22 mouse cellular contexts compared by ENCODE assay signal in the genomic region with DNA sequence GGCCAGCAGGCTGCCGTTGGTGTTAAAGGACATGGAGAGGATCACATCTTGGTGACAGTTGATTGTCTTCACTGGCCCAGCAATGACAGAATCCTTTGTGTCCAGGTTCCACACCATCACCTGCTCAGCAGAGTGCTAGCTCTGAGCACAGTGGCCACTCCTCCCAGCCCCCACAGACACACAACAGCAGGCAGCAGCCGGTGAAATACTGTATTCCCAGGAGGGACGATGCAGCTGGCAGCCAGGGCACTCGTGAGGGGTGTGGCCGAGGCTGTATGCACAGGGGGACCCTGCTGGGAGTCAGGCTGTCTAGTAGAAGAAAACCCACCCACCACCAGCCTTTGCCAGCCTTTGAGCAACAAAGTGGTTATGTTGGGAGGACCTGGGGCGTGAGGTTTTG. TPM values are rescaled to one million over a fixed set of nuclear protein-coding genes. Genes with fewer than 3 reads are reported as not detected.
DNase-seq lines count a peak whose midpoint lies in the region; ATAC-seq lines count a peak whose summit lies in the region.
"Had no signal": no experiment of that assay in that cellular context is flagged by ENCODE, and none has a peak within 500 bp of the region (broad histone marks: within the 10 kb centered on the region; RNA-seq: fewer than 3 reads in every experiment).

No protein-coding gene starts in this region.

- H3K4me2 ChIP-seq in hindbrain, embryonic 11.5 days (replicated peaks; ENCODE audit: low read depth, low read length) = no peak overlapping the region
- H3K4me2 ChIP-seq in hindbrain, embryonic 16.5 days (ENCODE audit: low read length) = no peak overlapping the region
- H3K4me2 ChIP-seq in neural tube, embryonic 11.5 days (ENCODE audit: low read depth) = no peak overlapping the region
- H3K4me2 ChIP-seq in embryonic facial prominence, embryonic 11.5 days (ENCODE audit: low read depth, low read length) = no peak overlapping the region
- H3K4me2 ChIP-seq: heart, embryonic 15.5 days; lung, embryonic 15.5 days; midbrain, embryonic 13.5 days; neural tube, embryonic 12.5 days had no signal

- no peaks in the 10 kb centered on the region for H3K9me3 ChIP-seq in hindbrain, embryonic 11.5 days (ENCODE audit: control insufficient read depth, low read length)
- H3K9me3 ChIP-seq in hindbrain, embryonic 16.5 days (ENCODE audit: control insufficient read depth, low read length) = no peaks in the 10 kb centered on the region
- no peaks in the 10 kb centered on the region for H3K9me3 ChIP-seq in neural tube, embryonic 11.5 days (ENCODE audit: control insufficient read depth, low read length)
- H3K9me3 ChIP-seq in embryonic facial prominence, embryonic 11.5 days (replicated peaks; ENCODE audit: control insufficient read depth, low read length) = no peaks in the 10 kb centered on the region
- H3K9me3 ChIP-seq: heart, embryonic 15.5 days; lung, embryonic 15.5 days; midbrain, embryonic 13.5 days; neural tube, embryonic 12.5 days had no signal

- no peaks in the 10 kb centered on the region for H3K27me3 ChIP-seq in hindbrain, embryonic 11.5 days (ENCODE audit: control insufficient read depth, insufficient read depth, low read length)
- no peaks in the 10 kb centered on the region for H3K27me3 ChIP-seq in hindbrain, embryonic 16.5 days (replicated peaks; ENCODE audit: control insufficient read depth, insufficient read depth, low read length)
- H3K27me3 ChIP-seq in neural tube, embryonic 11.5 days (ENCODE audit: control insufficient read depth, insufficient read depth, low read length) = no peaks in the 10 kb centered on the region
- no peaks in the 10 kb centered on the region for H3K27me3 ChIP-seq in embryonic facial prominence, embryonic 11.5 days (ENCODE audit: control insufficient read depth, insufficient read depth, low read length)
- H3K27me3 ChIP-seq: lung, embryonic 15.5 days; midbrain, embryonic 13.5 days had no signal

- H3K4me3 ChIP-seq in hindbrain, embryonic 11.5 days (ENCODE audit: low read depth, low read length) = no peak overlapping the region
- H3K4me3 ChIP-seq in hindbrain, embryonic 16.5 days (ENCODE audit: low read length) = no peak overlapping the region
- H3K4me3 ChIP-seq in neural tube, embryonic 11.5 days (ENCODE audit: low read depth, low read length) = no peak overlapping the region
- no peak overlapping the region for H3K4me3 ChIP-seq in embryonic facial prominence, embryonic 11.5 days (ENCODE audit: low read depth, low read length)
- H3K4me3 ChIP-seq: heart, embryonic 15.5 days; lung, embryonic 15.5 days; midbrain, embryonic 13.5 days; neural tube, embryonic 12.5 days had no signal

- peak; percentile 32 for DNase-seq in hindbrain, embryonic 11.5 days (ENCODE audit: low spot score)
- peak; percentile 24 for DNase-seq in neural tube, embryonic 11.5 days (ENCODE audit: low spot score)
- DNase-seq in neural tube, embryonic 10.5 days (ENCODE audit: extremely low spot score, low spot score) = no peak
- DNase-seq in embryonic facial prominence, embryonic 11.5 days (ENCODE audit: low spot score) = no peak
- DNase-seq in embryo, embryonic 10 days (ENCODE audit: low spot score) = no peak
- DNase-seq: adrenal gland, postnatal 36 days; cerebellum, adult 8-10 months; embryo, embryonic 11 days; gastrocnemius, postnatal 10 days; heart, adult 18-20 months; kidney, postnatal 14 days; layer of hippocampus, adult 9-11 months; spleen, adult 18-20 months had no signal

- no peak overlapping the region for H3K27ac ChIP-seq in hindbrain, embryonic 11.5 days (ENCODE audit: low read depth, low read length)
- no peak overlapping the region for H3K27ac ChIP-seq in hindbrain, embryonic 16.5 days (ENCODE audit: low read depth, low read length)
- H3K27ac ChIP-seq in neural tube, embryonic 11.5 days (ENCODE audit: low read depth, low read length) = no peak overlapping the region
- no peak overlapping the region for H3K27ac ChIP-seq in embryonic facial prominence, embryonic 11.5 days (replicated peaks; ENCODE audit: low read depth, low read length)
- H3K27ac ChIP-seq: heart, embryonic 15.5 days; lung, embryonic 15.5 days; midbrain, embryonic 13.5 days; neural tube, embryonic 12.5 days had no signal

- ATAC-seq in hindbrain, embryonic 11.5 days (ENCODE audit: low FRiP score) = no peak
- no peak for ATAC-seq in hindbrain, embryonic 16.5 days
- ATAC-seq in neural tube, embryonic 11.5 days (ENCODE audit: insufficient read depth, low FRiP score, low TSS enrichment) = no peak
- ATAC-seq in embryonic facial prominence, embryonic 11.5 days (replicated peaks; ENCODE audit: insufficient number of reproducible peaks, low FRiP score, low TSS enrichment, low read depth) = peak; percentile 8; the same call in 1 of the 2 replicates
- peak; percentile 17; the same call in 1 of the 2 replicates for ATAC-seq in neutrophil, adult 5-6 weeks (ENCODE audit: extremely low read depth, insufficient number of reproducible peaks, low FRiP score, poor library complexity, severe bottlenecking)
- ATAC-seq in monocyte, adult 5-6 weeks (replicated peaks; ENCODE audit: insufficient number of reproducible peaks, low FRiP score, low TSS enrichment, poor library complexity, severe bottlenecking) = no peak
- ATAC-seq: forebrain, embryonic 16.5 days; intestine, postnatal 0 days; midbrain, embryonic 13.5 days had no signal

- no peaks in the 10 kb centered on the region for H3K4me1 ChIP-seq in hindbrain, embryonic 11.5 days (replicated peaks; ENCODE audit: control insufficient read depth, insufficient read depth, low read length)
- H3K4me1 ChIP-seq in hindbrain, embryonic 16.5 days (ENCODE audit: control insufficient read depth, insufficient read depth, low read depth, low read length) = no peaks in the 10 kb centered on the region
- H3K4me1 ChIP-seq in neural tube, embryonic 11.5 days (ENCODE audit: control insufficient read depth, insufficient read depth, low read length) = no peaks in the 10 kb centered on the region
- no peaks in the 10 kb centered on the region for H3K4me1 ChIP-seq in embryonic facial prominence, embryonic 11.5 days (ENCODE audit: control insufficient read depth, insufficient read depth, low read length)
- H3K4me1 ChIP-seq: heart, embryonic 15.5 days; lung, embryonic 15.5 days had no signal

- no peaks in the 10 kb centered on the region for H3K36me3 ChIP-seq in hindbrain, embryonic 11.5 days (ENCODE audit: control insufficient read depth, insufficient read depth, low read length)
- H3K36me3 ChIP-seq in hindbrain, embryonic 16.5 days (ENCODE audit: control insufficient read depth, insufficient read depth, low read length) = peaks cover 5% of the 10 kb centered on the region; the same call in 1 of the 2 replicates
- H3K36me3 ChIP-seq in neural tube, embryonic 11.5 days (ENCODE audit: control insufficient read depth, insufficient read depth, low read length) = no peaks in the 10 kb centered on the region
- H3K36me3 ChIP-seq in embryonic facial prominence, embryonic 11.5 days (replicated peaks; ENCODE audit: control insufficient read depth, insufficient read depth, low read depth, low read length) = no peaks in the 10 kb centered on the region
- H3K36me3 ChIP-seq: heart, embryonic 15.5 days; lung, embryonic 15.5 days; midbrain, embryonic 13.5 days; neural tube, embryonic 12.5 days had no signal

- H3K9ac ChIP-seq in hindbrain, embryonic 11.5 days (ENCODE audit: low read depth, low read length) = no peak overlapping the region
- no peak overlapping the region for H3K9ac ChIP-seq in hindbrain, embryonic 16.5 days (ENCODE audit: low read depth, low read length)
- no peak overlapping the region for H3K9ac ChIP-seq in neural tube, embryonic 11.5 days (ENCODE audit: low read length)
- H3K9ac ChIP-seq in embryonic facial prominence, embryonic 11.5 days (replicated peaks; ENCODE audit: low read length) = no peak overlapping the region
- H3K9ac ChIP-seq: heart, embryonic 15.5 days; lung, embryonic 15.5 days; midbrain, embryonic 13.5 days; neural tube, embryonic 12.5 days had no signal

- WGBS in hindbrain, embryonic 11.5 days = 37% methylated on average over 6 of the region's 6 CpGs
- 24% methylated on average over 6 of the region's 6 CpGs for WGBS in hindbrain, embryonic 16.5 days
- WGBS in neural tube, embryonic 11.5 days = 43% methylated on average over 6 of the region's 6 CpGs
- 44% methylated on average over 6 of the region's 6 CpGs for WGBS in embryonic facial prominence, embryonic 11.5 days

RNA-seq across cellular contexts. Expression of a gene that starts 10.8 kb away (rescaled TPM):
- polyA plus RNA-seq in hindbrain, embryonic 11.5 days (2014; fragmentation: Nextera tagmentation; extraction: Ambion mirVana) = 0.84 and 1.0 TPM in 2 replicates
- 0.85 and 1.2 TPM in 2 replicates for polyA plus RNA-seq in hindbrain, embryonic 16.5 days (2015; fragmentation: Nextera tagmentation; extraction: Ambion mirVana)
- 0.78 and 0.92 TPM in 2 replicates for polyA plus RNA-seq in neural tube, embryonic 11.5 days (2014; fragmentation: Nextera tagmentation; extraction: Ambion mirVana)
- 2.0 and 2.7 TPM in 2 replicates for polyA plus RNA-seq in embryonic facial prominence, embryonic 11.5 days (2014; fragmentation: Nextera tagmentation; extraction: Ambion mirVana)
- total RNA-seq in neutrophil, adult 5-6 weeks (2017) = 64.6 and 79.0 TPM in 2 replicates
- total RNA-seq in monocyte, adult 5-6 weeks (2017) = 19.8 to 70.3 TPM (median 26.1 TPM) in 3 replicates

RNA-seq across cellular contexts. Expression of a gene that starts 55.3 kb away (rescaled TPM):
- 3.6 and 6.6 TPM in 2 replicates for polyA plus RNA-seq in hindbrain, embryonic 11.5 days (2014; fragmentation: Nextera tagmentation; extraction: Ambion mirVana)
- polyA plus RNA-seq in hindbrain, embryonic 16.5 days (2015; fragmentation: Nextera tagmentation; extraction: Ambion mirVana) = 7.9 and 10.2 TPM in 2 replicates
- 6.9 and 8.8 TPM in 2 replicates for polyA plus RNA-seq in neural tube, embryonic 11.5 days (2014; fragmentation: Nextera tagmentation; extraction: Ambion mirVana)
- 6.0 and 6.9 TPM in 2 replicates for polyA plus RNA-seq in embryonic facial prominence, embryonic 11.5 days (2014; fragmentation: Nextera tagmentation; extraction: Ambion mirVana)
- total RNA-seq in neutrophil, adult 5-6 weeks (2017) = 26.6 and 36.5 TPM in 2 replicates
- 25.5 to 68.9 TPM (median 29.6 TPM) in 3 replicates for total RNA-seq in monocyte, adult 5-6 weeks (2017)

RNA-seq across cellular contexts. Expression of a gene that starts 57.7 kb away (rescaled TPM):
- polyA plus RNA-seq in hindbrain, embryonic 11.5 days (2014; fragmentation: Nextera tagmentation; extraction: Ambion mirVana) = 79.7 and 88.4 TPM in 2 replicates
- 73.7 and 77.1 TPM in 2 replicates for polyA plus RNA-seq in hindbrain, embryonic 16.5 days (2015; fragmentation: Nextera tagmentation; extraction: Ambion mirVana)
- 82.0 and 89.1 TPM in 2 replicates for polyA plus RNA-seq in neural tube, embryonic 11.5 days (2014; fragmentation: Nextera tagmentation; extraction: Ambion mirVana)
- polyA plus RNA-seq in embryonic facial prominence, embryonic 11.5 days (2014; fragmentation: Nextera tagmentation; extraction: Ambion mirVana) = 90.3 and 97.6 TPM in 2 replicates
- 19.1 and 20.1 TPM in 2 replicates for total RNA-seq in neutrophil, adult 5-6 weeks (2017)
- 38.6 to 51.6 TPM (median 42.3 TPM) in 3 replicates for total RNA-seq in monocyte, adult 5-6 weeks (2017)

Comparison
In these comparisons a context has a peak if more than half of its experiments do, and no peak if none do; other contexts are left out.
1. DNase-seq: peak in hindbrain, embryonic 11.5 days (single experiment) and neural tube, embryonic 11.5 days (single experiment); none in neural tube, embryonic 10.5 days (single experiment), embryonic facial prominence, embryonic 11.5 days (single experiment) and embryo, embryonic 10 days (single experiment).
2. ATAC-seq: peak in embryonic facial prominence, embryonic 11.5 days (single experiment) and neutrophil, adult 5-6 weeks (single experiment); none in hindbrain, embryonic 11.5 days (single experiment), hindbrain, embryonic 16.5 days (single experiment), neural tube, embryonic 11.5 days (single experiment) and monocyte, adult 5-6 weeks (single experiment).